Mouse (Mus musculus) MEL (cell line): ENCODE results near the gene Sebox.

Experiments
- ELF1 ChIP-seq: IDR thresholded peaks from 2 replicates; pipeline ENCODE4 v1.6.1; 2014; ENCODE audit warnings: low read depth, mild to moderate bottlenecking, inconsistent platforms, low read length, improper control_type of control experiment, moderate library complexity
- HCFC1 ChIP-seq: IDR thresholded peaks from 2 replicates; pipeline ENCODE4 v1.6.1; 2012; ENCODE audit warnings: low read depth, mild to moderate bottlenecking, inconsistent platforms, low read length, improper control_type of control experiment, moderate library complexity
- POLR2A ChIP-seq, 2 experiments: IDR thresholded peaks; 2 replicates each; pipeline ENCODE4 v1.6.1; 2011 to 2012; ENCODE audit warnings: low read length in 2 of 2, mild to moderate bottlenecking in 2 of 2, control low read depth in 1 of 2, improper control_type of control experiment in 1 of 2, low read depth in 1 of 2, moderate library complexity in 1 of 2; ENCODE audit not compliant: control insufficient read depth in 1 of 2, insufficient read depth in 1 of 2, poor library complexity in 1 of 2
- SMC3 ChIP-seq: IDR thresholded peaks from 2 replicates; pipeline ENCODE4 v1.6.1; 2011; ENCODE audit warnings: low read depth, low read length, improper control_type of control experiment
- ZNF384 ChIP-seq: IDR thresholded peaks from 2 replicates; pipeline ENCODE4 v1.6.1; 2012; ENCODE audit warnings: low read depth, mild to moderate bottlenecking, inconsistent platforms, low read length, improper control_type of control experiment

DNA sequence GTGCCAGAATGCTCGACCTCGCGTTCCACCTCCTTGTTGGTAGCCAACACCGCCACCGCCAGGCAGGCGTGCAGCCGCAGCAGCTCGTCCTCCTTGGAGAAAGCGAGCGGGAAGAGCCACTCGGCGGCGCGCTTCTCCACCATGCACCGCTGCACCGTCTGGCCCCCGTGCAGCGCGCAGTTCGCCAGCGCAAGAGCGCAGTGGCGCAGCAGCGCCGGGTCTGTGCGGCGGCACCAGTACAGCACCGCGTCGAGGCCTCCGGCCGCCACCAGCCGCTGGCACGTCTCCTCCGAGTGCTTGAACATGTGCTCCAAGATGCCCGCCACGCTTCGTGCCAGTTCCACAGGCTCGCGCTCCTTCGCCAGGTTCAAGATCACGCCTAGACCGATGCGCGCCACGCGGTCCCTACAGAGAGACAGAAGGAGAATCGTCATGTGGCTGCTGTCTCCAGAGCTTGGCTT lies 12.4 kb upstream of the Sebox start:
- no peak for TF ChIP-seq SMC3
- no peak for TF ChIP-seq POLR2A (IDR thresholded peaks at IDR 0.05; ENCODE audit: control insufficient read depth in 1 of 2, insufficient read depth in 1 of 2, low read depth in 1 of 2, low read length in 2 of 2, poor library complexity in 1 of 2)
- TF ChIP-seq ELF1: no peak
- TF ChIP-seq HCFC1: no peak
- no peak for TF ChIP-seq ZNF384
